Mouse (Mus musculus) central nervous system, embryonic 18 days (tissue): Measurements from ENCODE around the gene Sh3bp2. TPM values are rescaled to one million over a fixed set of nuclear protein-coding genes. Genes with fewer than 3 reads are reported as not detected.

Source experiments
- polyA plus RNA-seq: library from polyadenylated mRNA; depleted of rRNA; stranded (reverse); fragments of >200 nt; gene quantifications from 2 replicates; pipeline ENCODE4 v1.2.3, GENCODE M21; 2012; rRNA removed

Gene Sh3bp2
- 32.1 and 37.2 TPM in 2 replicates for polyA plus RNA-seq

GRCm38 (mm10) chr5:34525663-34526476 is at the start of gene Sh3bp2:
TSS of gene Sh3bp2 (plus strand) at chr5:34525838.

GRCm38 (mm10) chr5:34513466-34514217 is 12.0 kb upstream of the Sh3bp2 start, which contains the start of gene Tnip2:
TSS of gene Tnip2 (minus strand) at chr5:34513991.

GRCm38 (mm10) chr5:34573268-34574221 is 47.9 kb downstream of the Sh3bp2 start, which contains the start of gene Add1:
TSS of gene Add1 (plus strand) at chr5:34573664.

Other genes starting within 250 kb of the Sh3bp2 start
- gene Zfyve28, start 237.4 kb upstream of the Sh3bp2 start, polyA plus RNA-seq, result 9.0 and 9.5 TPM in 2 replicates
- gene Cfap99, start 237.2 kb upstream of the Sh3bp2 start, polyA plus RNA-seq, result 0.14 and 0.21 TPM in 2 replicates
- gene Rnf4, start 189.5 kb upstream of the Sh3bp2 start, polyA plus RNA-seq, result 108 TPM in 2 replicates
- gene Fam193a, start 155.9 kb upstream of the Sh3bp2 start, polyA plus RNA-seq, result 47.5 and 52.2 TPM in 2 replicates
- gene Tnip2, start 11.8 kb upstream of the Sh3bp2 start, polyA plus RNA-seq, result 13.6 and 13.7 TPM in 2 replicates
- 253 and 261 TPM in 2 replicates for gene Add1, start 47.8 kb downstream of the Sh3bp2 start, polyA plus RNA-seq
- 222 and 224 TPM in 2 replicates for gene Mfsd10, start 111.4 kb downstream of the Sh3bp2 start, polyA plus RNA-seq
- gene Nop14, start 134.3 kb downstream of the Sh3bp2 start, polyA plus RNA-seq, result 21.6 and 22.1 TPM in 2 replicates
- 3.8 and 4.3 TPM in 2 replicates for gene Grk4, start 134.5 kb downstream of the Sh3bp2 start, polyA plus RNA-seq
- 29.6 and 29.8 TPM in 2 replicates for gene Htt, start 235.9 kb downstream of the Sh3bp2 start, polyA plus RNA-seq